Mouse (Mus musculus): ENCODE results near the gene Gm20518.

DNA sequence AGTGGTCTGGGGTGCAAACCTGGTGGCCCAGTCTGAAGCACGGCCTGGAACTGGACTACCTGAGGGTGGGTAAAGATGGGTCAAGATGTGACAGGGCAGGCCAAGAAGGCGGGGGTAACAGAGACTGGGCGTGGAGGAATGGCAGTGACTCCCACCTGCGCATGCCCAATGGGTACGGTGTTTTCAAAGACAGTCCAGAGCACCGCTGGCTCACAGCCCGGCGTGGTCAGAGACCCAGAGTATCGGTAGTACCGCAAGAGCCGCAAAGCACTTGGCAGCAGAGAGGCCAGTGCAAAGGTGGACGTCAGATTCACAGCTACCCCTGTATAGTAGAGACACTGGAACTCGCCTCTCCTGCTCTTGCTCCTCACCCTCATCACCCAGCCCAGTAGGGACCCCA, 56.0 kb downstream of the Gm20518 start:
- TF ChIP-seq POLR2A (IDR thresholded peaks at IDR 0.05; ENCODE audit: borderline replicate concordance, extremely low read depth, insufficient read depth, insufficient read length, poor library complexity, severe bottlenecking): no peak
- TF ChIP-seq CTCF (IDR thresholded peaks at IDR 0.05; ENCODE audit: borderline replicate concordance, extremely low read depth, insufficient read depth, insufficient read length): no peak
